In the genomic region with DNA sequence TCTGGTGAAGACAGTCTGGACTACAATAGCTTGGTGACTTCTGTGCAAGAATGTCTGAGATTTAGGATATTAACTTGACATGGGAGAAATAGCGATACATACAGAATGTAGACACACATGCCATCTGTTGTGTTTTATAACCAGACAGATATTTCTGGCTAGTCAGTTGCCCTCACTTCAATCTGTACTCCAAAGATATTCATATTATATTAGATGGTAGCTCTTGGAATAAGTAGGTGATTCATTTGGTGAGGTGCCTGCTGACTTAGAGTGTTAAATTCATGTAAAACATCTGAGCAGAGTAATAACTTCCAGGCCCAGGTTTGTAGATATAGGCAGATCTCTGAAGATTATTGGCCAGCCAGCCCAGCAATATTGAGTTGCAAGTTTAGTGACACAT, we compare ENCODE assay signal across 21 mouse cellular contexts.
DNase-seq lines count a peak whose midpoint lies in the region; ATAC-seq lines count a peak whose summit lies in the region.
"Had no signal": no experiment of that assay in that cellular context is flagged by ENCODE, and none has a peak within 500 bp of the region (broad histone marks: within the 10 kb centered on the region; RNA-seq: fewer than 3 reads in every experiment).

No protein-coding gene starts in this region.

- ATAC-seq in frontal cortex, adult (ENCODE audit: low TSS enrichment): peak; percentile 86
- ATAC-seq: activated CD4-positive, CD25-positive, alpha-beta regulatory T cell, adult 4 months; CD4-positive, CD25-positive, alpha-beta regulatory T cell, adult 4 months; Patski had no signal

- DNase-seq in frontal cortex, postnatal 25 days (ENCODE audit: low spot score in 2 of 2): no peak
- DNase-seq in right cerebral cortex, adult 18-20 months: peak; percentile 6
- DNase-seq in right cerebral cortex, adult 2 months (ENCODE audit: low spot score in 2 of 2): no peak
- peak; percentile 18 for DNase-seq in brain, adult 2 months (ENCODE audit: low read depth, low spot score)
- DNase-seq in telencephalon, adult 2 months (ENCODE audit: low read depth, low spot score): peak; percentile 15
- DNase-seq in lung, postnatal 14 days: no peak
- no peak for DNase-seq in lung, postnatal 10 days
- DNase-seq: adrenal gland, adult 2 months; adrenal gland, adult 8-10 months; adrenal gland, postnatal 10 days; adrenal gland, postnatal 14 days; adrenal gland, postnatal 25 days; adrenal gland, postnatal 36 days; B cell, adult 2 months; cerebellum, adult 11 months; cerebellum, adult 11-12 months; cerebellum, adult 18-20 months had no signal

Comparison
In these comparisons a context has a peak if more than half of its experiments do, and no peak if none do; other contexts are left out.
1. DNase-seq: peak in right cerebral cortex, adult 18-20 months (single experiment), brain, adult 2 months (single experiment) and telencephalon, adult 2 months (single experiment); none in frontal cortex, postnatal 25 days (0 of 2), right cerebral cortex, adult 2 months (0 of 2), lung, postnatal 14 days (single experiment) and lung, postnatal 10 days (single experiment).